Mouse (Mus musculus): ENCODE data around the gene Slc30a4. TPM values are rescaled to one million over a fixed set of nuclear protein-coding genes. Genes with fewer than 3 reads are reported as not detected.

Slc30a4 gene
- total RNA-seq (2012; rRNA removed) (10.5 and 11.4 TPM in 2 replicates), total RNA-seq (2014; rRNA removed) (20.5 and 23.6 TPM in 2 replicates), polyA plus RNA-seq (2012; ENCODE audit: insufficient read length, low read depth) (7.8 and 9.0 TPM in 2 replicates)

GRCm38 (mm10) chr2:122702181-122703036, at the start of gene Slc30a4:
Gene Slc30a4 (minus strand): TSS chr2:122702663.
- no peaks in the 10 kb centered on the region for H3K9me3 ChIP-seq (replicated peaks; ENCODE audit: low read length)
- no peak within 1 kb of the TSS for H3K27ac ChIP-seq (ENCODE audit: insufficient read depth, low read depth)
- H3K79me2 ChIP-seq (replicated peaks; ENCODE audit: control insufficient read depth, extremely low read depth, insufficient read depth, poor library complexity, severe bottlenecking): no peaks in the 10 kb centered on the region
- H3K4me2 ChIP-seq (ENCODE audit: insufficient read depth, low read depth, poor library complexity, severe bottlenecking): peak within 1 kb of the TSS; percentile 100
- no peak for TF ChIP-seq ZNF384 (IDR thresholded peaks at IDR 0.05; ENCODE audit: low read depth, low read length)
- TF ChIP-seq EP300 (IDR thresholded peaks at IDR 0.05; ENCODE audit: low read length): no peak
- TF ChIP-seq JUN (IDR thresholded peaks at IDR 0.05; ENCODE audit: insufficient read depth, low read depth, low read length): no peak
- no peak; the same call in 1 of the 2 replicates for TF ChIP-seq NELFE (IDR thresholded peaks at IDR 0.05; ENCODE audit: low read depth, low read length)
- no peak for TF ChIP-seq KAT2A (IDR thresholded peaks at IDR 0.05; ENCODE audit: insufficient replicate concordance, low read length)
- peak; percentile 48; the same call in 1 of the 2 replicates for TF ChIP-seq POLR2A (IDR thresholded peaks at IDR 0.05; ENCODE audit: low read depth, low read length)
- TF ChIP-seq E2F4 (IDR thresholded peaks at IDR 0.05; ENCODE audit: insufficient replicate concordance, low read depth, low read length): no peak
- no peak for TF ChIP-seq RCOR1 (conservative IDR thresholded peaks at IDR 0.05; ENCODE audit: low read depth, low read length)
- no peak for TF ChIP-seq TBP (conservative IDR thresholded peaks at IDR 0.05; ENCODE audit: low read depth, low read length)
- TF ChIP-seq RAD21 (IDR thresholded peaks at IDR 0.05; ENCODE audit: low read depth, low read length): no peak
- TF ChIP-seq MAZ (IDR thresholded peaks at IDR 0.05; ENCODE audit: low read depth, low read length): peak; percentile 72; the same call in 1 of the 2 replicates
- peak; percentile 61; the same call in 1 of the 2 replicates for TF ChIP-seq SIN3A (IDR thresholded peaks at IDR 0.05; ENCODE audit: low read length)
- TF ChIP-seq MXI1 (IDR thresholded peaks at IDR 0.05; ENCODE audit: low read depth, low read length): no peak
- TF ChIP-seq JUND (conservative IDR thresholded peaks at IDR 0.05; ENCODE audit: low read depth, low read length): no peak
- TF ChIP-seq MAFK (IDR thresholded peaks at IDR 0.05; ENCODE audit: insufficient replicate concordance, low read length): no peak
- no peak for TF ChIP-seq PAX5 (IDR thresholded peaks at IDR 0.05; ENCODE audit: low read length)
- no peak; the same call in none of the 2 replicates for TF ChIP-seq MEF2A (IDR thresholded peaks at IDR 0.05; ENCODE audit: borderline replicate concordance, low read depth, low read length)
- peak; percentile 81 for TF ChIP-seq NRF1 (IDR thresholded peaks at IDR 0.05; ENCODE audit: low read depth, low read length)
- TF ChIP-seq SMC3 (IDR thresholded peaks at IDR 0.05; ENCODE audit: low read depth, low read length): no peak
- TF ChIP-seq ZMIZ1 (IDR thresholded peaks at IDR 0.05; ENCODE audit: low read depth, low read length): no peak
- TF ChIP-seq CHD1 (IDR thresholded peaks at IDR 0.05; ENCODE audit: low read depth, low read length): no peak
- no peak for TF ChIP-seq ZC3H11A (IDR thresholded peaks at IDR 0.05; ENCODE audit: low read depth, low read length)
- peak; percentile 34; the same call in 1 of the 2 replicates for TF ChIP-seq BHLHE40 (IDR thresholded peaks at IDR 0.05; ENCODE audit: low read depth, low read length)
- no peak for TF ChIP-seq USF1 (IDR thresholded peaks at IDR 0.05; ENCODE audit: low read depth, low read length)
- TF ChIP-seq ETS1 (conservative IDR thresholded peaks at IDR 0.05; ENCODE audit: low read depth, low read length): no peak
- TF ChIP-seq UBTF (IDR thresholded peaks at IDR 0.05; ENCODE audit: low read depth, low read length): no peak; the same call in none of the 2 replicates
- no peak for TF ChIP-seq ZKSCAN1 (IDR thresholded peaks at IDR 0.05; ENCODE audit: borderline replicate concordance, low read depth, low read length)
- no peak for TF ChIP-seq IRF4 (IDR thresholded peaks at IDR 0.05; ENCODE audit: low read depth, low read length)
- no peak; the same call in 1 of the 2 replicates for TF ChIP-seq ELF1 (IDR thresholded peaks at IDR 0.05; ENCODE audit: low read depth, low read length)
- peak; percentile 9; the same call in 1 of the 2 replicates for TF ChIP-seq TCF12 (IDR thresholded peaks at IDR 0.05; ENCODE audit: low read depth, low read length)
- TF ChIP-seq MYC (IDR thresholded peaks at IDR 0.05; ENCODE audit: low read depth, low read length): no peak
- TF ChIP-seq CTCF (conservative IDR thresholded peaks at IDR 0.05 in 1 of 2, IDR thresholded peaks at IDR 0.05 in 1 of 2; ENCODE audit: low read depth in 2 of 2, low read length in 2 of 2): no peak
- TF ChIP-seq POLR2AphosphoS2 (IDR thresholded peaks at IDR 0.05; ENCODE audit: low read depth, low read length): no peak
- no peak for TF ChIP-seq CHD2 (IDR thresholded peaks at IDR 0.05; ENCODE audit: low read length)
- no peak for TF ChIP-seq MAX (IDR thresholded peaks at IDR 0.05; ENCODE audit: low read length)
- TF ChIP-seq HCFC1 (IDR thresholded peaks at IDR 0.05; ENCODE audit: low read depth, low read length): peak; percentile 54
- TF ChIP-seq USF2 (conservative IDR thresholded peaks at IDR 0.05; ENCODE audit: low read depth, low read length): no peak
- no peak for TF ChIP-seq GABPA (IDR thresholded peaks at IDR 0.05; ENCODE audit: insufficient replicate concordance, low read depth, low read length)
- in situ Hi-C loops (cut with MboI; ENCODE audit: low pct_ligation_motif_present, low pct_unique_long_range_greater_than_20kb, low sequenced_read_pairs): no loop called here
- peak within 1 kb of the TSS; percentile 78 for H3K9ac ChIP-seq (ENCODE audit: insufficient read depth, low read depth)
- H3K4me1 ChIP-seq (ENCODE audit: control insufficient read depth in 1 of 2, insufficient read depth in 2 of 2): peaks cover 0 to 22% of the 10 kb centered on the region in 2 experiments; a peak in 1 of 4 replicates
- peaks cover 0 to 3% of the 10 kb centered on the region in 2 experiments for H3K36me3 ChIP-seq (replicated peaks in 1 of 2; ENCODE audit: control insufficient read depth in 1 of 2, insufficient read depth in 1 of 2, low read length in 1 of 2)
- H3K27me3 ChIP-seq (replicated peaks): peaks cover 19% of the 10 kb centered on the region
- DNase-seq (ENCODE audit: extremely low read depth): peak; percentile 44
- dilution Hi-C loops (cut with MboI; ENCODE audit: extremely low pct_ligation_motif_present, extremely low pct_unique_long_range_greater_than_20kb, low sequenced_read_pairs): no loop called here
- peak within 1 kb of the TSS; percentile 78 to 85 (median 79) for H3K4me3 ChIP-seq (replicated peaks in 1 of 3; ENCODE audit: low read depth in 2 of 3, low read length in 2 of 3, poor library complexity in 1 of 3)
